Mouse (Mus musculus): ENCODE data around the gene Cdan1. TPM values are rescaled to one million over a fixed set of nuclear protein-coding genes. Genes with fewer than 3 reads are reported as not detected.

The Cdan1 gene
- total RNA-seq, 2 experiments from 2014 or later = 24.1 to 27.6 TPM

- no peak for ATAC-seq (replicated peaks; ENCODE audit: poor library complexity, severe bottlenecking)
These were observed 179.7 kb downstream of the Cdan1 start for GRCm38 (mm10) chr2:120670253-120670652.

- ATAC-seq (replicated peaks; ENCODE audit: poor library complexity, severe bottlenecking) = no peak
These were observed 182.5 kb downstream of the Cdan1 start for GRCm38 (mm10) chr2:120667446-120667845.

Other genes with a start within 250 kb of the Cdan1 start
- 20.4 and 22.0 TPM in 2 replicates for gene Haus2, start 240.7 kb downstream of the Cdan1 start, total RNA-seq (2014; fragmentation: Nextera tagmentation)
- 17.9 and 20.8 TPM in 2 replicates for gene Haus2, start 240.7 kb downstream of the Cdan1 start, total RNA-seq (2017)
- 7.3 and 12.1 TPM in 2 replicates for gene Lrrc57, start 240.6 kb downstream of the Cdan1 start, total RNA-seq (2014; fragmentation: Nextera tagmentation)
- gene Lrrc57, start 240.6 kb downstream of the Cdan1 start, total RNA-seq (2017) = 18.9 and 20.5 TPM in 2 replicates
- gene Stard9, start 221.0 kb downstream of the Cdan1 start, total RNA-seq (2014; fragmentation: Nextera tagmentation) = 3.5 and 10.7 TPM in 2 replicates
- gene Stard9, start 221.0 kb downstream of the Cdan1 start, total RNA-seq (2017) = 0.62 and 1.1 TPM in 2 replicates
- gene Ttbk2, start 476 bp upstream of the Cdan1 start, total RNA-seq (2014; fragmentation: Nextera tagmentation) = 3.1 and 7.9 TPM in 2 replicates
- 4.0 and 6.3 TPM in 2 replicates for gene Ttbk2, start 476 bp upstream of the Cdan1 start, total RNA-seq (2017)
- gene Ubr1, start 120.6 kb upstream of the Cdan1 start, total RNA-seq (2014; fragmentation: Nextera tagmentation) = 26.0 and 29.1 TPM in 2 replicates
- 26.0 and 33.2 TPM in 2 replicates for gene Ubr1, start 120.6 kb upstream of the Cdan1 start, total RNA-seq (2017)
- 5.1 and 6.5 TPM in 2 replicates for gene Tmem62, start 126.9 kb upstream of the Cdan1 start, total RNA-seq (2014; fragmentation: Nextera tagmentation)
- gene Tmem62, start 126.9 kb upstream of the Cdan1 start, total RNA-seq (2017) = 11.0 and 18.7 TPM in 2 replicates
- 27.0 and 35.7 TPM in 2 replicates for gene Ccndbp1, start 158.3 kb upstream of the Cdan1 start, total RNA-seq (2014; fragmentation: Nextera tagmentation)
- gene Ccndbp1, start 158.3 kb upstream of the Cdan1 start, total RNA-seq (2017) = 30.5 and 40.2 TPM in 2 replicates
- gene Epb42, start 186.9 kb upstream of the Cdan1 start, total RNA-seq (2014; fragmentation: Nextera tagmentation) = not detected in 2 replicates
- gene Epb42, start 186.9 kb upstream of the Cdan1 start, total RNA-seq (2017) = not detected in 2 replicates
- gene Tgm5, start 235.7 kb upstream of the Cdan1 start, total RNA-seq (2014; fragmentation: Nextera tagmentation) = not detected in 2 replicates
- gene Tgm5, start 235.7 kb upstream of the Cdan1 start, total RNA-seq (2017) = not detected in 2 replicates

Data from granulocyte monocyte progenitor cell, adult 5-6 weeks (primary cell).